Mouse (Mus musculus) urinary bladder, postnatal 10 days (tissue): ENCODE measurements around the gene Twf2.

Source experiments
- DNase-seq: peaks from one replicate; pipeline ENCODE4 v3.0.0; 2022; ENCODE audit warnings: low spot score

Gene Twf2

DNA sequence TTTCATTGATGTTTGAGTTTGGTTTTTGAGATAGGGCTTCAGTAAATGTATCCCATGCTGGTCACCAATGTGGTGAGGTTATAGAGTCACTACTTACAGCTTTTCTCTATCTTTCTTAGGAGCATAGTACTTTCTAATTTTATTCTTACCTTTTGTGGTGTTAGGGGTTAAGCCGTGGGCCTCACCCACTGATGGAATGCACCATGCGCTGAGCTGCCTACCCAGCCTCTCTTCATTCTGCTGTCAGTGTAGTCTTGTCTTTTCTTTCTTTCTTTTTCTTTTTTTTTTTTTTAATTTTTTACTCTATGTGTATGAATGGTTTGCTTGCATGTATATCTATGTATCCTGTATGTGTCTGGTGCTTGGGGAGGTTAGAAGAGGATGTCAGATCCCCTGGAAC is 23.5 kb upstream of the Twf2 start:
- no peak for DNase-seq

DNA sequence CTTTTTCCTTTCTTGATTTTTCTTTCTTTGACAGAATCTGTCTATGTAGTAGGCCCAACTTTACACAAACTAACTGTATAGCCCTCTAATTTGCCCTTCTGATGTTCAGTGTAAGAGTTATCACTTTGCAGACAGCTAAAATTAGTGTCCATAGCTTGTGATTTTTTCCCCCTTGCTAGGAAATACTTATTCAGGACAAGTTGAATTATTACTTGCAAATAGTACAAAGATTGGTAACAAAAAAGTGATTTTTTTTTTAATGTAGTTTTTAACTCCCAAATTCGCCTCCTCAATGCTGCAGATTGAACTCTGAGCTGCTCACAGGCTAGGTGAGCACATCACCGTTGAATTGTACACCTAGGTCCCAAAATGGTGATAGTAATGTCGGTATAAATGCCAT is 22.9 kb upstream of the Twf2 start:
- no peak for DNase-seq

DNA sequence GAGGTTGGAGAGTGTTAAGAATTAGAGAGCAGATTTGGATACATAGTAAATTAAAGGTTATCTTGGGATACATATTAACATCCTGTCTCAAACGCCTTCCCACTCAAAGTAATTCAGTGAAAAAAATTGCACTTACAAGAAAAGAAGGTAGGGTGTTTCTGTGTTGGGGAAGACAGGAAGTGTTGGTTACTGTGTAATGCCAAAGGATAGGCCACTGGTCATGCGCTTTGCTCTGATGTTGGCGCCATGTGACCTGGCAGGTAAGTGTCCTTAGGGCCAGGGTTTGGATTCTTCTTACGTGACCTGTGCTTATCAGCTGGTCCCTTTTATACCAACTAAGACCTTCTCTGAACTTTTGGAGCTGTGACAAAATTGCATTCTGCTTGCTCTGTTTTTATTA is 20.8 kb upstream of the Twf2 start:
- no peak for DNase-seq

DNA sequence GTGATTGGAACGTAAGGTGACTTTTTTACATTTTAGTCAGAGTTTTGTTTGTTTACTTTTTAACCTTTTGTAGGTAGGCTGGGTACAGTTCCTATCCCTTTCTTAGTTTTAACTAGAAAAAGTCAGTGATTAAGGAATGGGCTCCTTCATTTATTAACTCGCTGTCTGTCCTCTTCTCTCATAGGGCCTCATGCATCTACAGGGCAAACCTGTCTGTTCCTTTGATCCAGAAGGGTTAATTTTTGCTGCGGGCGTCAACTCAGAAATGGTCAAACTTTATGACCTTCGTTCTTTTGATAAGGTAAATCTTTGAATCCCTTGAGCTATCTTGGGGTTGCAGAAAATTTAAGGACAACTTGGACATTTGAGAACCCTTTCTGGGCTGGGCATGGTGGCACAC is 18.9 kb upstream of the Twf2 start:
- DNase-seq: no peak

DNA sequence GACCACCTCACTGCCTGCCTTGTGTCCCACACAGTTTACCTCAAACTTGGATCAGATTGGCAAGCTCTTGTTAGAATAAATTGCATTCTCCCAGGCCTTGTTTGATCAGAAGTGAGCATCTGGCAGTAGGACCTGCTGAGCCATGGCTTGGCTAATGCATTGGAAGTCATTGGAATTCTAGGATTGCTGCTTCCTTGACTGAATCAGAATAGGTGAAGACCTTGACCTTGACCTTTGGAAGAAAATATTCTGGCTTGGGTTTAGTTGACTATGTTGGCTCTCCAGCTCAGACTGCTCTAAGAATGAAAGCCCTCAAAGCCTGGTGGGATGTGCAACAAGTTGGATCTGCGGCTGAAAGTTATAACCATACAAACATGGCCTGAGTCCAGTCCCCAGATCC is 11.6 kb upstream of the Twf2 start:
- DNase-seq: no peak

DNA sequence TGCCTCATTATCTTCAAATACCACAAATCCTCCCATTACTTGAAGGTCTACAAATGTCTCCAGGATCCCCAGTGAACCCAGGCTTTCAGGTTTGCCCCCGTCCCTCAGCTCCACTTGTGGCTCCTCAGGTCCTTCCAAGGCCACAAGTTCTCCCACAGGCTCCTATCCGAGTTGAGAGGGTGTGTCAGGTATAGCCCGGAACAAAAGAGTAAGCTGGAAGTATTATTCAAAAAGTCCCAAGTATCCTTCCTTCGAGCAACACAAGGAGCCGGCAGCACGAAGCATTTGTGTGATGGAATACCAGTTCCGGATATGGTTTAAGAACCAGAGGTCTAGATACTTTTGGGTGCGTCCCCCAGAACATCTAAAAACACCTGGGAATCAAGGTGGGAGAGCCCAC is 10.9 kb upstream of the Twf2 start:
- DNase-seq: no peak

DNA sequence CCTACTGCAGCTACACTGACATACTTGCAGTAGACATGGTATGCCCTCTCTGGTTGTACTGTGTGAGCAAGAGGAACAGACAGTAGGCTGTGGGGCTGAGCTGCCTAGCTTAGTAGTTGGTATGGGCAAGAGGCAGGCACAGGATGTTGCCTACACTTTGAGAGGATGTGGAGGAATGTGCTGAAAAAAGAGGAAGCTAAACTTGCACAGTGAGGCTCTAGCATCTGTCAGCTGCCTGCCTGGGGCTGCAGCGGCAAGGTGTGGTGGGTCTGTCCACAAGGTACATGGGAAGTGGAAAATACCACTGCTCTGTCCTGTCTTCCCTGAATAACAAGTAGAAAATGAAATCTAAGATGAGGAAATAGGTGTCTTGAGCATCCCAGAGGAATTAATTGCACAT is 9.9 kb upstream of the Twf2 start:
- no peak for DNase-seq

DNA sequence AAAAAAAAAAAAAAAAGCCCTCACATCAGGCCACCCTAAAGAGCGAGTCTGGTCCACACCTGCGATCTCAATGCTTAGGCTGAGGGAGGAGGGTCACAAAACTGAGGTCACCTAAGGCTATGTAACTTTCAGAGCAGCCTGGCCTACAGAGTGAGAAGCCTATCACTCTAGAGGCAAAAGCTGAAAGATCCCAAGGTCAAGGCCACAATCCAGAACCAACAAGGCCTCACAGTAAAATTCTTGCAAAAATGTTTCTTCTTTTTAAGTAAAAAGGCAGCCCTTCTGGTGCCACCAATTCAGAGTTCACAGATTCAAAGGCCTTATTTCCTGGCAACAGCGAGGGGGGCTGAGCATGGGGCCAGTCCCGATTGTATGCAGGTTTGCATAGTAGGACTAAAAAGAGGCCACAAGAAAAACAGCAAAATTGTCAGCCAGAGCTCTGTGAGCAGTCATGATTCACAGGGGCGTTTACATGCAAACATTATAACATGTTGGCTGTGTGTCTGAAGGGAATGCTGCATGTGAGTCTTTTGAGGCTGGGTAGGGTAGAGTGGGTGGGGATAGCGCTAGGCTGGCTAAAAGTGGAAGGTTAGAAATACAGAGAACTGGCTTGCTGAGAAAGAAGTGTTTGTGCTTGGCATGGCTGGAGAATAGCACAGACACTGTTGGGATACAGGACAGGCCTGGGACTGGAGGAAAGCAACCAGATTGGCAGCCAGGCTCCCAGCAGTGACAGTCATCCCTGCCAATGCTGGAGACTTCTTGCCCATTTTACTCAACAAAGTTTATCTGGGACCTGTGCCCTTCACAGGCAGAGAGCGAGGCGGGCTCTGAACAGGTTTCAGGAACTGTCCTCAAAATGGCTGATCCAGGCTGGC is 8.7 kb upstream of the Twf2 start:
- DNase-seq: no peak

DNA sequence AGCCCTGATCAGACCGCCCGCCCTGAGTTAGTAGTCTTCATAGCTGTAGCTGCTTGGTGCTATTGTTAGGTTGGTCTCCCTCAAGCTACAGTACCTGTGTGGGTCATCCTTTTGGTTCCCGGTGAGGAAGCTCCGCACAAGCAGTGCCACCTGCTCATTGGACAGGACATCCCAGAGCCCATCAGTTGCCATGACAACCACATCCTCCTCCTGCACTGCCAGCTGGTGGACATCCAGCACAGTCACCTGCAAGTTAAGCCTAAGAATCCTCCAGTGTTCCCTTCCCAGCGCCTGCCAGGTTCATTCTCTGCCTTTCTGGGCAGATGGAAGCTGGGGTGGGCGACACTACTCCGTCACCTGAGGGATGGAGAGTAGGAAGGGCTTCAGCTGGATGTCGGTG is 7.2 kb upstream of the Twf2 start:
- DNase-seq: no peak

DNA sequence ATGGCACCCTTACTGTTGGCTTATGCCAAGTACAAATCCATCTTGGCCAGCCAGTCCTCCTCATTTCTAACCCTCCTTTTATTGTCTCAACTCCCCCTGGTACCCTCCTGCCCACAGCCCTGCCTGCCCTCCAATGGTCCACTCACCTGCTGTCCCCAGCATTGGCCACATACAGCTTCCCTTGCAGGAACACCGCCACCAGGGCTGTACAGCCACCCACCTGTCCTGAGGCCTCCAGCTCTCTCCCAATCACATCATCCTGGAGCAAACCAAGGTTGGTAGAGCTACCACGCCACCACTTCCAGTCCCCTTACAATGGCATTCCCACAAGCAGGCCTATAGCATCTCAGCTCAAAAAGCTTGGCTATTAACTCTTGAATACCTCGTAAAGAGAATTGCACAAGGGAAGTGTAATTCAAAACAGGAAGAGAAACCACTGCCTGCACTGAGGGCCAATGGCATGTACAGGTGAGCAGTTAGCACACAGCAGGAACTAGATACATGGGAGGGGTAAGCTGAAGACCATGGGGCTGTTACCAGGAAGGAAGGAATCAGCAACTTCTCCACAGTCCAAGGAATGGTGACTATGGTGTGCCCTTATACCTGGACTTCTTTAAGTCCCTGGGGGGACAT is 5.7 kb upstream of the Twf2 start:
- DNase-seq: no peak

DNA sequence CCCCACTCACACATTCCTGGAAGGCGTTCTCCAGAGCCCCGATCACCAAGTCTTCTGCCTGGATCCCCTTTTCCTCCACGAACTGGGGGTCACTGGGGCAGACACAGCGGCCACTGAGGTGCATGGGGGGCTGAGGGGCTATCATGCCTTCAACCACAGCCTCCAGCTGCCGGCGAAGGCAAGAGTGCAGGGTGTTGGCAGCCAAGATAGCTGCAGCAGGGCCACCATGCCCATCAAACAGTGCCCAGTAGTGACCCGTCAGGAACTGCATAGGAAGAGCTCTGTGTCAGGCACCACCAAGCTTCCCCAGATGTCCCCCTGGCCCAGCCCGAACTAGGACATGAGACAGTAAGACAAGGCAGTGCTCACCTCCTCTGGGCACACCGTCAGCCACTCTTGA is 5.2 kb upstream of the Twf2 start:
- no peak for DNase-seq

DNA sequence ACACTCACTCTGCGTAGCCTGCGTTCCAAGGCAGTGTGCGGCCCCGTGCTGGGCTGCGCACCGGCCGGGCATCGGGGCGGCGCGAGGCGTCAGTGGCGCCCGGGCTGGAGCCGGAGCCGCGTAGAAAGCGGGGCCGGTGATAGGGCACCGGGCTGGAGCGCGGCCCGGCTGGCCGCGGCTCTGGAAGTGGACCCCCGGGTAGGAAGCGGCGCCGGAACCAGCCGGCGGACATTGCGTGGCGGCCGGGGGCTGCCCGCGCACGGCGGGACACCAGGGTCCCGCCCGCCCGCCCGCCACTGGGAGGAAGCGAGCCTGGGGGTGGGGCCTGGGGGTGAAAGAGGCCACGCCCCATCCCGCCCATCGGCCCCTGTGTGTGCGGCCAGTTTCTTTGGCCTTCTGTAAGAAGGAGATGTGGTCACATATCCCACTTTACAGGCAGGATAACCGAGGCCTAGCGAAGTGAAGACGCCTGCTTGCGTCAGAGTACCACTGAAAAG is 3.9 kb upstream of the Twf2 start:
- DNase-seq: no peak

DNA sequence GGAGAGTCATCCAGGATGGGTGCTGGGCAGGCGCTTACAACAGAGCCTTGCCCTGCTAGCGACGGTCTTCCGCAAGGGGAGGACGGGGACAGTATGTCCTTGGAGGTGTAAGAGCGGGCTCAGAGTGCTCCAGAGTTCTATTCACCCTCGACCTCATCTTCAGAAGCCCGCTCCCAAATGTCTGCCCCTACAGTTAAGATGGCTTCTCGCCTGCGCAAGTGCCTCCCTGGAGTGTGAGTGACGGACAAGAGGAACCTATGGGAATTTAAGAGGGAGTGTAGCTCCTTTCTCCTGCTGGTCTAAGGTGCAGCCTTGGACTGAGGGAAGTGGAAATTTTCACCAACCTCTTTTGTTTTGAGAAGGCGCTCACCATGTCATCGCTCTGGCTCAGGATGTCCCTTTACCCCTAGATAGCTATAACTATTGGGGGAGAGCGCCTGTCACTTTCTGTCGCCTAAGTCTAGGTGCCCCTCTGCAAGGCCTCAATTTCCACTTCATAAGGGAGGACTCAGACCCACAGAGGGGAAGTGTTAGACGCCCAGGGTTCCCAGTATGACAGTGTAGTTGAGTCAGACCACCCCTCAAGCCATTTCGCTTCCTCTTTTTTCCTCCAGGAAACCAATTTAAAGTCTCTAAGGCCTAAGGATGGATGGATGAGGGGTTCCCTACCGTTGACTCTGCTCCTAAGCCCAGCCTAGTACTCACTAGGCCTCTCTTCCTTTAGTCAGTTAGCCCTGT is 3.2 kb upstream of the Twf2 start, which contains the start of gene Ppm1m:
Ppm1m (minus strand) TSS at position 212 of the 738 bp plus-strand sequence.
- DNase-seq: no peak

DNA sequence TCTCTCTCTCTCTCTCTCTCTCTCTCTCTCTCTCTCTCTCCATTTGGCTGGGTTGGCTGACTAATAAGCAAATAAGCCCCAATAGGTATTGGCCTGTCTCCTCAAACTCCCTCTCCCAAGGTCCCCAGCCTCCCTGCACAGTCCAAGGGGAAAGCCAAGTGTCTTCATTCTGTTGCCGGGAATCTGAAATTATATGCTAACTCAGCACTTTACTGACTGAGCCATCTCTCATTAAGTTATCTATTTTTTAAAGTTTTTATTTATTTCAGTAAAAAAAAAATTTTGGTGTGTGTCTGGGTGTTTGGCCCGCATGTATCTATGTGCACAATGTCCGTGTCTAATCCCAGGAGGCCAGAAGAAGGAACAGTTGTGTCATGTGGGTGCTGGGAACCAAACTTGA is 1.0 kb upstream of the Twf2 start:
- DNase-seq: no peak

DNA sequence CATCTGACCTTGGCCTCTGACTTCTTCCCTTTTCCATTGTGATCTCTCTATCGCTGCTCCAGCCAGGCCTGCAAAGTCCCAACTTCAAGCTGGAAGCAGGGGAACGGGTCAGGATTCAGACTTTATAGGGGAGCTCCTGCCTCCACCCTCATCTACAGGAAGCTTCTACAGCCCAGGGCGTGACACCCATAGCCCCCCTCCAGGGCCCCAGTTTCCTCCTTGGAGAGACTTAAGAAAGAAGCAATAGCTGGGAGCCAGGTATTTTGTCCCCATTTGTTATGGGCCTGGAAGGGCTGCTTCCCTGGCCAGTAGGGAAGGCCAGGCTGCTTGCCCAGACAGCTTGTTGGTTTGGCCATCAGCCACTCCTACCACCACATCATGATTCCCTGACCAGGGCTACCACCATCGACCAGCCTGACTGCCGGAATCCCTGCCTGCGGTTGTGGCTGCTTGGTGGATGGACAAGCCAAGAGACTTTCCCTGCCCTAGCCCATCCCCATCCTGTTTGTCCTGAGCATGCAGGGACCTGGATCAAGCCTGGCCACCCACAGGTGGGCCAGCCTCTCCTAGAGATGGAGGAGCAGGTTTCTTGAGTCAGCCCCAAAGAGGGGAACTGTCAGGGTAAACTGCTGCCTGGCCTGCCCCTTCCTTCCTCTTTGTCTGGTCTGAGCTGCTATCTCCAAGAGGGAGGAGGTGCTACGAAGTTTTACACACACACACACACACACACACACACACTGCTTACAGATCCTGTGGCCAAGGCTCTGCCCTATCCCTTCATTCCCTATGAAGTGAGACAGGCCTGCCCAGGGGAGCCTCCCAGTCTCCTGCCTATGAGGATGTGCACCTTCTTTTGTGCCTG is 1.3 kb downstream of the Twf2 start:
- no peak for DNase-seq

DNA sequence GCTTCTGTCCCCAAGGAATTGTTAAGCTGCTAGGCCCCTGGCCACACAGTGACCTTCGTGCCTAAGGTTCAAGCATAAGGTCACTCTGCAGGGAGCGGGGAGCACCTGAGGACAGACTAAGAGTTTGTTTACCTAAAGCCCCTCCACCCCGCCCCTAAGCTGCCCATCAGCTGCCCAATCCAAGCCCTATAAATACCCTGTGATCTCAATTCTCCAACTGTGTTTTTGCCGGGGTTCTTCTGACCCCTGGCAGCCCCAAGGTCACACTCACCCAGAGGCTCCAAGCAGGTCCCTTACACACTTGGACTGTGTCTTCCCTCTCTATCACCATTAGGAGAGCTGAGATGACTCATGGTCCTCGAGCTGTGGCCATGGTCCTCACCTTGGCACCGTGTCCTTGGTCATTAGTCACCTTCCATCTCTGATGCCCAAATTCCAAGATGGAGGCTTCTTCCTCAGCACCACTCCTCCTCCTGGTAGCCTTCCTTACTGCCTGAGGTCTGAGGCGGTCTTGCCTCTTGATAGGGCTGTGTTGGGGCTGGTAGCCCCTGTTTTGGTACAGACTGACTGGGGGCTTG is 2.9 kb downstream of the Twf2 start:
- DNase-seq: no peak

DNA sequence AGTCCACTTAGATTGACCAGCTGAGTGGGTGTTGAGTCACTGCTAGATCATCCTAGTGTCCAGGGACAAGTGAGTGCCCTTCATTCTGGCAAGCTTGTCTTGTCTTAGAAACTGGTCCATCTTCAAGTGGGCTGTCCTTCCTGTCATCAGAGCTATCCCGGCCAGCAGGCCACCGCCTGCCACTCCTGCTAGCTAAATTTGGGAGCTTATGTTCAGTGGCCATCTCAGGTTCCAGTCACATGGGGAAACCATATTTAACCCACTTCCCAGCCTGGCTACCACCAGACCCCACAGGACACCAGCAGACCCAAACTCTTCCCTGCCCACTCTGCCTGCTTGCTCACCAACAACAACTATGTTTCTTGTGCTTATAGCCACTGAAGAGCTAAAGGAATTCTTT is 3.6 kb downstream of the Twf2 start:
- no peak for DNase-seq

DNA sequence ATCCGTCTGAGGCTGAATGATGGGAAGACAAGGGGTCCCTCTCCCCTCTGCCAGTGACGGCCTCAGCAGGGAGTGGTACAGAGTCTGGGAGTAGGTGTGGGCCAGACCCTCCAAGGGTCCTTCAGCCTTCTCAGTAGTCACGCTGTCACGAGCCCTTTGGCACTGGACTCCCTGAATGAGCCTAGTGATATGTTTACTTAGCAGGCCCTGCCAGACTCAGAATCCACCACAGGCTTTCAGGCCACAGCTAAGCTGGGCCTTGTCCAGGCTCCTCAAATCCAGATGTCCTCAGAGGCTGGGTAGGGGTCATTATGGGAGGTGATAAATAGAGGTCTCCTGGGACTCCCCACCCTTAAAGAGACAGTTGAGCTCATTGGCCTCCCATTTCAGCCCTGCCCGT is 5.3 kb downstream of the Twf2 start:
- no peak for DNase-seq

DNA sequence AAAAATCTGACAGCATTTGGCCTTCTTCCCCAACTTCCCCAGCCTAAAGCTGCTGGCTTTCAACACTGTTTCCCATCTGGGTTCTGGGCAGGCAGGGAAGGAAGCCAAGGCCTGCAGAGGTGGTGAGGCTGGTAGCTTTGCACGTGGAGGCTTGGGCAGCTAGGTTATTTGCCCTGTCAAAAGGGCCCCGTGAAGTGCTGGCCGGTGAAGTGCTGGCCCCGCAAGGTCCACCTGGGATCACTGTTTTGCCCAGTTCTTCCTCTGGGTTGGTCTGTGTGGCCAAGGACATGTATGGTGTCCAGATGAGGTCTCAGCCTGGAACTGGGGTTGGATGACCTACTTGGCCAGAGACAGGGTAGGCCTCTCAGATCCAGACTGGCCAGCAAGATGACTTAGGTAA is 7.0 kb downstream of the Twf2 start:
- no peak for DNase-seq

DNA sequence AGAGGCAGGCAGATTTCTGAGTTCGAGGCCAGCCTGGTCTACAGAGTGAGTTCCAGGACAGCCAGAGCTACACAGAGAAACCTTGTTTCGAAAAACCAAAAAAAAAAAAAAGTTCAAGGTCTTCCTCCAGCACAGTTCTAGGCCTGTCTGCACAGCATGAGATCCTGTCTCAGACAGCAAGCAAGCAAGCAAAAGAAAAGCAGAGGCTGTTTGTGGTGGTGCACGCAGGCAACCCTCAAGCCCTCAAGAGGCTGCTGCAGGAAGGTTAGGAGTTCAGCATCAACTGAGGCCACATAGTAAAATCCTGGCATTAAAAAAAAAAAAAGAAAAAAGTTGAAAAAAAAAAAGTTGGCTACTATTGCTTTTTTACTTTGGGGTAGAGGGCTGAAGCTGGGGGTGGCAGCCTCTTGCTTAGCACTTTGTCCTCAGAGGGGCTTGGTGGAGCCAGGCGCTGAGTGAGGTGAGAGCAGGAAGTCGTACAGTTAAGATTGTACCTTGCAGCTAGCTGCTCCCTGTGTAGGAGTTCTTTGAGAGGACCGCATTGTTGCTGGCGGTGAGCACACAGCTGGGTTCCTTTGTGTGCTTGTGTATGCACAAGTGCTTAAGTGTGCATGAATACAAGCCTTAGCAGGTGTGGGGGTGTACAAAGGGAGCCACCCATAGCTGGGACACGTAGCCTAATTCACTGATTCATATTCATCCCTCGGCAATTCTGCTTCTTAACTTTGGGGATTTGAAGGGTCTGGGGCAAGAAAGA is 8.1 kb downstream of the Twf2 start:
- no peak for DNase-seq
